Mouse (Mus musculus): Measurements from ENCODE around the gene Hrk.

DNA sequence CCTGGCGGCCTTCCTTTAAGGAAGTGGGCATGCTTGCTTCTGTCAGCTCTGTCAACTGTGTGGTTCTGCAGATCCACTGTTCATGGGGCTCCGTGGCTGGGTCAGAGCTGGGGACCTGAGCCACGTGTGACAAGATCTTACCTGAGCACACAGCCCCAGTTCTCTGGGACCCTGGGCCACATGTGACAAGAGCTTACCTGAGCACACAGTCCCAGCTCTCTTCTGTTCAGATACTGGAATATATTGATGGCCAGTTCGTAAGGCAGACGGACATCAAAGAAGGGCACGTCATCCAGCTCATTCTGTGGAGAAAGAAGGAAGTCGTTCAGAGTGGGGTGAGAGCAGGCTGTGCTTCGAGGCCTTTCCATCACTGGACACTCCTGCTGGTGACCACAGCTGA lies 22.0 kb upstream of the Hrk start:
- TF ChIP-seq ZMIZ1 (IDR thresholded peaks at IDR 0.05; ENCODE audit: low read depth, low read length) (no peak), POLR2A (IDR thresholded peaks at IDR 0.05; ENCODE audit: low read depth, low read length) (no peak), EP300 (IDR thresholded peaks at IDR 0.05; ENCODE audit: low read length) (no peak), CTCF (conservative IDR thresholded peaks at IDR 0.05 in 1 of 2, IDR thresholded peaks at IDR 0.05 in 1 of 2; ENCODE audit: low read depth in 2 of 2, low read length in 2 of 2) (no peak), USF1 (IDR thresholded peaks at IDR 0.05; ENCODE audit: low read depth, low read length) (no peak), UBTF (IDR thresholded peaks at IDR 0.05; ENCODE audit: low read depth, low read length) (no peak), NELFE (IDR thresholded peaks at IDR 0.05; ENCODE audit: low read depth, low read length) (no peak), KAT2A (IDR thresholded peaks at IDR 0.05; ENCODE audit: insufficient replicate concordance, low read length) (no peak), MAX (IDR thresholded peaks at IDR 0.05; ENCODE audit: low read length) (no peak), RAD21 (IDR thresholded peaks at IDR 0.05; ENCODE audit: low read depth, low read length) (no peak), ZC3H11A (IDR thresholded peaks at IDR 0.05; ENCODE audit: low read depth, low read length) (no peak), ZKSCAN1 (IDR thresholded peaks at IDR 0.05; ENCODE audit: borderline replicate concordance, low read depth, low read length) (no peak), RCOR1 (conservative IDR thresholded peaks at IDR 0.05; ENCODE audit: low read depth, low read length) (no peak), JUN (IDR thresholded peaks at IDR 0.05; ENCODE audit: insufficient read depth, low read depth, low read length) (no peak)
